Mouse (Mus musculus): ENCODE results near the gene Rora. TPM values are rescaled to one million over a fixed set of nuclear protein-coding genes. Genes with fewer than 3 reads are reported as not detected.

Gene Rora
- polyA plus RNA-seq, 2 experiments = 4.5 to 10.1 TPM

DNA sequence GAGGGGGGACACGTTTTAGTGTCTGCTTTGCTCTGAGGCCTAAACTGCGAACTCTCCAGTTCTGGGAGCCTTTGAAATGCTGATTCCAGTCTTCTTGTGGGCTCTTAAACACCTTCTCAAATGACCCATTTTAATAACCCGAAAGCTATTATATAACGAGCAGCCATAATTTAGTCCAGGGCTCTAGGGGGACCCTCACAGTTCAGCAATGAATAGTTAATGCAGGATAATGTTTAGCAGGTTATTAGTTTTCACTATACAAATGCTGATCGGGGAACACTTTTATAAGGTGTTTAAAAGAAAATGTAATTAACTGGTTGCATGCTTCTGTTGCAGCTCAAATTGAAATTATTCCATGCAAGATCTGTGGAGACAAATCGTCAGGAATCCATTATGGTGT lies 694.2 kb downstream of the Rora start:
- 15% methylated on average over 6 of the region's 6 CpGs for WGBS
- peak; percentile 63 for ATAC-seq (ENCODE audit: low FRiP score, low read depth)

GRCm38 (mm10) chr9:69349537-69349936 lies 696.0 kb downstream of the Rora start:
- no peak overlapping the region for H3K27ac ChIP-seq (replicated peaks; ENCODE audit: low read depth, low read length)
- no peak overlapping the region for H3K9ac ChIP-seq (ENCODE audit: low read depth, low read length, severe bottlenecking)
- no peak overlapping the region for H3K4me3 ChIP-seq (replicated peaks; ENCODE audit: low read length)
- H3K4me1 ChIP-seq (ENCODE audit: control insufficient read depth, insufficient read depth, low read length) = peaks cover 5% of the 10 kb centered on the region; the same call in 1 of the 2 replicates
- H3K4me2 ChIP-seq (replicated peaks; ENCODE audit: low read depth, low read length, severe bottlenecking) = no peak overlapping the region
- WGBS = 95% methylated on average over 2 of the region's 2 CpGs
- TF ChIP-seq POLR2A (IDR thresholded peaks at IDR 0.05; ENCODE audit: borderline replicate concordance, extremely low read depth, insufficient read depth, insufficient read length) = no peak
- no peaks in the 10 kb centered on the region for H3K36me3 ChIP-seq (ENCODE audit: control insufficient read depth, insufficient read depth, low read length)
- DNase-seq (ENCODE audit: low spot score) = no peak
- no peak for ATAC-seq (ENCODE audit: low FRiP score, low read depth)
- peaks cover 34% of the 10 kb centered on the region for H3K27me3 ChIP-seq (ENCODE audit: control insufficient read depth, insufficient read depth, low read length)
- H3K9me3 ChIP-seq (ENCODE audit: control insufficient read depth, low read length) = no peaks in the 10 kb centered on the region

More for the DNA sequence above, 694.2 kb downstream of the Rora start:
- H3K27ac ChIP-seq (replicated peaks; ENCODE audit: low read depth, low read length) = no peak overlapping the region
- H3K4me2 ChIP-seq (replicated peaks; ENCODE audit: low read depth, low read length, severe bottlenecking) = no peak overlapping the region
- H3K9me3 ChIP-seq (ENCODE audit: control insufficient read depth, low read length) = no peaks in the 10 kb centered on the region
- no peak for TF ChIP-seq POLR2A (IDR thresholded peaks at IDR 0.05; ENCODE audit: borderline replicate concordance, extremely low read depth, insufficient read depth, insufficient read length)
- peak; percentile 59 for DNase-seq (ENCODE audit: low spot score)
- H3K4me3 ChIP-seq (replicated peaks; ENCODE audit: low read length) = no peak overlapping the region
- no peak overlapping the region for H3K9ac ChIP-seq (ENCODE audit: low read depth, low read length, severe bottlenecking)
- H3K27me3 ChIP-seq (ENCODE audit: control insufficient read depth, insufficient read depth, low read length) = peaks cover 38% of the 10 kb centered on the region
- H3K4me1 ChIP-seq (ENCODE audit: control insufficient read depth, insufficient read depth, low read length) = peaks cover 5% of the 10 kb centered on the region; the same call in 1 of the 2 replicates
- H3K36me3 ChIP-seq (ENCODE audit: control insufficient read depth, insufficient read depth, low read length) = no peaks in the 10 kb centered on the region

DNA sequence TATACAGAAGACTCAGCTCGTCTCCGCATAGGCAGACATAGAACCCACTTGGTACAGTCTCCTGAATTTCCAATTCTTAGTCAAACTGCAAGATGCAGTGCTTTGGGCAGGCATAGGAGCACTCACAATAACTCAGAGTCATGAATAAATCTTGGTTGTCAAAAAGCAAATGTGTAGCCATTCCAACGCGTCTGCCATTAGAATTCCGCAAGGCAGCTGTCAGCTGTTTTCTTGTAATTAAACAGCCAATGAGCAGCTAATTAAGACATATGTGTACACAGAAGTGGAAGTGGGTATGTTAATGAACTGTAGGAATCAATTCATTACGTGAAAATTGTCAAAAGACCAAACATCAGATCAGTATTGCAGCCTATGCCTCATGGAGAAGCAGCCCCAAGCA lies 700.6 kb downstream of the Rora start:
- no peaks in the 10 kb centered on the region for H3K9me3 ChIP-seq (ENCODE audit: control insufficient read depth, low read length)
- no peak overlapping the region for H3K4me2 ChIP-seq (replicated peaks; ENCODE audit: low read depth, low read length, severe bottlenecking)
- no peak for TF ChIP-seq POLR2A (IDR thresholded peaks at IDR 0.05; ENCODE audit: borderline replicate concordance, extremely low read depth, insufficient read depth, insufficient read length)
- peaks cover 23% of the 10 kb centered on the region for H3K27me3 ChIP-seq (ENCODE audit: control insufficient read depth, insufficient read depth, low read length)
- no peak for DNase-seq (ENCODE audit: low spot score)
- no peak overlapping the region for H3K9ac ChIP-seq (ENCODE audit: low read depth, low read length, severe bottlenecking)
- no peak overlapping the region for H3K4me3 ChIP-seq (replicated peaks; ENCODE audit: low read length)
- H3K27ac ChIP-seq (replicated peaks; ENCODE audit: low read depth, low read length) = no peak overlapping the region
- no peaks in the 10 kb centered on the region for H3K36me3 ChIP-seq (ENCODE audit: control insufficient read depth, insufficient read depth, low read length)
- H3K4me1 ChIP-seq (ENCODE audit: control insufficient read depth, insufficient read depth, low read length) = no peaks in the 10 kb centered on the region
- WGBS = 77% methylated on average over 6 of the region's 6 CpGs
- no peak for ATAC-seq (ENCODE audit: low FRiP score, low read depth)

- Histone ChIP-seq H3K4me3 (replicated peaks; ENCODE audit: low read length) (no peak overlapping the region), H3K27me3 (ENCODE audit: control insufficient read depth, insufficient read depth, low read length) (0 out of 2 replicates have a peak, but pooled peaks cover 6% of the 10 kb centered on the region), H3K27ac (replicated peaks; ENCODE audit: low read depth, low read length) (no peak overlapping the region), H3K36me3 (ENCODE audit: control insufficient read depth, insufficient read depth, low read length) (no peaks in the 10 kb centered on the region), H3K9me3 (ENCODE audit: control insufficient read depth, low read length) (no peaks in the 10 kb centered on the region), H3K4me1 (ENCODE audit: control insufficient read depth, insufficient read depth, low read length) (no peaks in the 10 kb centered on the region), H3K4me2 (replicated peaks; ENCODE audit: low read depth, low read length, severe bottlenecking) (no peak overlapping the region), H3K9ac (ENCODE audit: low read depth, low read length, severe bottlenecking) (no peak overlapping the region)
- ATAC-seq (ENCODE audit: low FRiP score, low read depth) (no peak), DNase-seq (ENCODE audit: low spot score) (peak; percentile 55)
- WGBS = 29% methylated on average over 3 of the region's 3 CpGs
- peak; percentile 45; the same call in 1 of the 2 replicates for TF ChIP-seq POLR2A (IDR thresholded peaks at IDR 0.05; ENCODE audit: borderline replicate concordance, extremely low read depth, insufficient read depth, insufficient read length)
Measured at GRCm38 (mm10) chr9:69357834-69358233, 704.2 kb downstream of the Rora start.

- 56% methylated on average over 6 of the region's 6 CpGs for WGBS
- no peak for DNase-seq (ENCODE audit: low spot score)
- Histone ChIP-seq H3K36me3 (ENCODE audit: control insufficient read depth, insufficient read depth, low read length) (no peaks in the 10 kb centered on the region), H3K9me3 (ENCODE audit: control insufficient read depth, low read length) (no peaks in the 10 kb centered on the region), H3K4me1 (ENCODE audit: control insufficient read depth, insufficient read depth, low read length) (no peaks in the 10 kb centered on the region), H3K4me2 (replicated peaks; ENCODE audit: low read depth, low read length, severe bottlenecking) (no peak overlapping the region), H3K9ac (ENCODE audit: low read depth, low read length, severe bottlenecking) (no peak overlapping the region), H3K27ac (replicated peaks; ENCODE audit: low read depth, low read length) (no peak overlapping the region), H3K4me3 (replicated peaks; ENCODE audit: low read length) (no peak overlapping the region), H3K27me3 (ENCODE audit: control insufficient read depth, insufficient read depth, low read length) (0 out of 2 replicates have a peak, but pooled peaks cover 6% of the 10 kb centered on the region)
- ATAC-seq (ENCODE audit: low FRiP score, low read depth) = no peak
- TF ChIP-seq POLR2A (IDR thresholded peaks at IDR 0.05; ENCODE audit: borderline replicate concordance, extremely low read depth, insufficient read depth, insufficient read length) = no peak
Measured at GRCm38 (mm10) chr9:69358797-69359196, 705.2 kb downstream of the Rora start.
